Mouse (Mus musculus): ENCODE data around the gene Cstf1. TPM values are rescaled to one million over a fixed set of nuclear protein-coding genes. Genes with fewer than 3 reads are reported as not detected.

The Cstf1 gene
- polyA plus RNA-seq, 1 experiment from 2014 or later: 29.8 TPM

- H3K4me3 ChIP-seq (replicated peaks; ENCODE audit: low read length): no peak overlapping the region
- H3K9me3 ChIP-seq (ENCODE audit: control insufficient read depth, low read length): no peaks in the 10 kb centered on the region
- H3K4me1 ChIP-seq (replicated peaks; ENCODE audit: control insufficient read depth, insufficient read depth, low read length): no peaks in the 10 kb centered on the region
- 50% methylated on average over 6 of the region's 6 CpGs for WGBS
- no peak overlapping the region for H3K27ac ChIP-seq
- H3K36me3 ChIP-seq (replicated peaks; ENCODE audit: control insufficient read depth, insufficient read depth): no peaks in the 10 kb centered on the region
- ATAC-seq (ENCODE audit: low FRiP score) (no peak), DNase-seq (ENCODE audit: low spot score) (no peak)
- H3K4me2 ChIP-seq (replicated peaks): no peak overlapping the region
- no peaks in the 10 kb centered on the region for H3K27me3 ChIP-seq (ENCODE audit: control insufficient read depth, insufficient read depth, low read length)
- H3K9ac ChIP-seq: no peak overlapping the region
These were observed 19.9 kb downstream of the Cstf1 start for GRCm38 (mm10) chr2:172390341-172390740.

- no peak for DNase-seq (ENCODE audit: low spot score)
- ATAC-seq (ENCODE audit: low FRiP score): no peak
- H3K4me2 ChIP-seq (replicated peaks): no peak overlapping the region
- H3K4me1 ChIP-seq (replicated peaks; ENCODE audit: control insufficient read depth, insufficient read depth, low read length): no peaks in the 10 kb centered on the region
- no peak overlapping the region for H3K27ac ChIP-seq
- H3K4me3 ChIP-seq (replicated peaks; ENCODE audit: low read length): no peak overlapping the region
- no peaks in the 10 kb centered on the region for H3K36me3 ChIP-seq (replicated peaks; ENCODE audit: control insufficient read depth, insufficient read depth)
- 78% methylated on average over 10 of the region's 10 CpGs for whole genome bisulfite sequencing
- H3K27me3 ChIP-seq (ENCODE audit: control insufficient read depth, insufficient read depth, low read length): no peaks in the 10 kb centered on the region
- H3K9ac ChIP-seq: no peak overlapping the region
- H3K9me3 ChIP-seq (ENCODE audit: control insufficient read depth, low read length): no peaks in the 10 kb centered on the region
These were observed 21.6 kb downstream of the Cstf1 start for GRCm38 (mm10) chr2:172392041-172392521.

GRCm38 (mm10) chr2:172393391-172394051, 23.0 kb downstream of the Cstf1 start, which contains the start of gene Cass4:
TSS of gene Cass4 (plus strand) at chr2:172393794.
- DNase-seq (ENCODE audit: low spot score) (no peak), ATAC-seq (ENCODE audit: low FRiP score) (no peak)
- no peak within 1 kb of the TSS for H3K4me3 ChIP-seq (replicated peaks; ENCODE audit: low read length)
- no peak within 1 kb of the TSS for H3K27ac ChIP-seq
- no peaks in the 10 kb centered on the region for H3K9me3 ChIP-seq (ENCODE audit: control insufficient read depth, low read length)
- H3K27me3 ChIP-seq (ENCODE audit: control insufficient read depth, insufficient read depth, low read length): no peaks in the 10 kb centered on the region
- no peaks in the 10 kb centered on the region for H3K36me3 ChIP-seq (replicated peaks; ENCODE audit: control insufficient read depth, insufficient read depth)
- H3K9ac ChIP-seq: no peak within 1 kb of the TSS
- no peaks in the 10 kb centered on the region for H3K4me1 ChIP-seq (replicated peaks; ENCODE audit: control insufficient read depth, insufficient read depth, low read length)
- 41% methylated on average over 13 of the region's 13 CpGs for WGBS
- no peak within 1 kb of the TSS for H3K4me2 ChIP-seq (replicated peaks)

- no peak for ATAC-seq (ENCODE audit: low FRiP score)
- no peaks in the 10 kb centered on the region for H3K4me1 ChIP-seq (replicated peaks; ENCODE audit: control insufficient read depth, insufficient read depth, low read length)
- H3K4me3 ChIP-seq (replicated peaks; ENCODE audit: low read length): no peak overlapping the region
- no peak for DNase-seq (ENCODE audit: low spot score)
- 79% methylated on average over 2 of the region's 2 CpGs for WGBS
- H3K27me3 ChIP-seq (ENCODE audit: control insufficient read depth, insufficient read depth, low read length): no peaks in the 10 kb centered on the region
- H3K9me3 ChIP-seq (ENCODE audit: control insufficient read depth, low read length): no peaks in the 10 kb centered on the region
- H3K36me3 ChIP-seq (replicated peaks; ENCODE audit: control insufficient read depth, insufficient read depth): no peaks in the 10 kb centered on the region
- H3K4me2 ChIP-seq (replicated peaks): no peak overlapping the region
- no peak overlapping the region for H3K9ac ChIP-seq
- H3K27ac ChIP-seq: no peak overlapping the region
These were observed 23.5 kb downstream of the Cstf1 start for GRCm38 (mm10) chr2:172394052-172394392.

- WGBS: 65% methylated on average over 4 of the region's 4 CpGs
- no peak overlapping the region for H3K9ac ChIP-seq
- no peak overlapping the region for H3K27ac ChIP-seq
- no peak overlapping the region for H3K4me3 ChIP-seq (replicated peaks; ENCODE audit: low read length)
- ATAC-seq (ENCODE audit: low FRiP score) (no peak), DNase-seq (ENCODE audit: low spot score) (no peak)
- H3K4me2 ChIP-seq (replicated peaks): no peak overlapping the region
- H3K27me3 ChIP-seq (ENCODE audit: control insufficient read depth, insufficient read depth, low read length): no peaks in the 10 kb centered on the region
- no peaks in the 10 kb centered on the region for H3K9me3 ChIP-seq (ENCODE audit: control insufficient read depth, low read length)
- H3K36me3 ChIP-seq (replicated peaks; ENCODE audit: control insufficient read depth, insufficient read depth): no peaks in the 10 kb centered on the region
- H3K4me1 ChIP-seq (replicated peaks; ENCODE audit: control insufficient read depth, insufficient read depth, low read length): no peaks in the 10 kb centered on the region
These were observed 24.2 kb downstream of the Cstf1 start for GRCm38 (mm10) chr2:172394671-172395070.

- no peak for DNase-seq (ENCODE audit: low spot score)
- Histone ChIP-seq H3K9ac (no peak overlapping the region), H3K27ac (no peak overlapping the region), H3K27me3 (ENCODE audit: control insufficient read depth, insufficient read depth, low read length) (no peaks in the 10 kb centered on the region), H3K9me3 (ENCODE audit: control insufficient read depth, low read length) (no peaks in the 10 kb centered on the region), H3K4me2 (replicated peaks) (no peak overlapping the region), H3K36me3 (replicated peaks; ENCODE audit: control insufficient read depth, insufficient read depth) (no peaks in the 10 kb centered on the region), H3K4me3 (replicated peaks; ENCODE audit: low read length) (no peak overlapping the region), H3K4me1 (replicated peaks; ENCODE audit: control insufficient read depth, insufficient read depth, low read length) (no peaks in the 10 kb centered on the region)
- 48% methylated on average over 9 of the region's 9 CpGs for WGBS
- no peak for ATAC-seq (ENCODE audit: low FRiP score)
These were observed 25.5 kb downstream of the Cstf1 start for GRCm38 (mm10) chr2:172395961-172396360.

GRCm38 (mm10) chr2:172399901-172400300, 29.4 kb downstream of the Cstf1 start:
- WGBS: 20% methylated on average over 9 of the region's 9 CpGs
- Histone ChIP-seq H3K9me3 (ENCODE audit: control insufficient read depth, low read length) (no peaks in the 10 kb centered on the region), H3K9ac (no peak overlapping the region), H3K36me3 (replicated peaks; ENCODE audit: control insufficient read depth, insufficient read depth) (no peaks in the 10 kb centered on the region), H3K27ac (no peak overlapping the region), H3K4me2 (replicated peaks) (no peak overlapping the region), H3K4me3 (replicated peaks; ENCODE audit: low read length) (no peak overlapping the region), H3K27me3 (ENCODE audit: control insufficient read depth, insufficient read depth, low read length) (no peaks in the 10 kb centered on the region), H3K4me1 (replicated peaks; ENCODE audit: control insufficient read depth, insufficient read depth, low read length) (no peaks in the 10 kb centered on the region)
- DNase-seq (ENCODE audit: low spot score) (peak; percentile 38), ATAC-seq (ENCODE audit: low FRiP score) (no peak)

- no peak for ATAC-seq (ENCODE audit: low FRiP score)
- no peak for DNase-seq (ENCODE audit: low spot score)
- Histone ChIP-seq H3K4me2 (replicated peaks) (no peak overlapping the region), H3K4me1 (replicated peaks; ENCODE audit: control insufficient read depth, insufficient read depth, low read length) (no peaks in the 10 kb centered on the region), H3K27ac (no peak overlapping the region), H3K4me3 (replicated peaks; ENCODE audit: low read length) (no peak overlapping the region), H3K27me3 (ENCODE audit: control insufficient read depth, insufficient read depth, low read length) (no peaks in the 10 kb centered on the region), H3K9ac (no peak overlapping the region), H3K9me3 (ENCODE audit: control insufficient read depth, low read length) (no peaks in the 10 kb centered on the region), H3K36me3 (replicated peaks; ENCODE audit: control insufficient read depth, insufficient read depth) (no peaks in the 10 kb centered on the region)
- 73% methylated on average over 13 of the region's 13 CpGs for WGBS
These were observed 30.8 kb downstream of the Cstf1 start for GRCm38 (mm10) chr2:172401116-172401825.

- WGBS: 69% methylated on average over 7 of the region's 7 CpGs
- ATAC-seq (ENCODE audit: low FRiP score) (no peak), DNase-seq (ENCODE audit: low spot score) (no peak)
- Histone ChIP-seq H3K27ac (no peak overlapping the region), H3K9ac (no peak overlapping the region), H3K27me3 (ENCODE audit: control insufficient read depth, insufficient read depth, low read length) (no peaks in the 10 kb centered on the region), H3K4me2 (replicated peaks) (no peak overlapping the region), H3K9me3 (ENCODE audit: control insufficient read depth, low read length) (no peaks in the 10 kb centered on the region), H3K36me3 (replicated peaks; ENCODE audit: control insufficient read depth, insufficient read depth) (no peaks in the 10 kb centered on the region), H3K4me1 (replicated peaks; ENCODE audit: control insufficient read depth, insufficient read depth, low read length) (no peaks in the 10 kb centered on the region), H3K4me3 (replicated peaks; ENCODE audit: low read length) (no peak overlapping the region)
These were observed 33.8 kb downstream of the Cstf1 start for GRCm38 (mm10) chr2:172404239-172404638.
